Mouse (Mus musculus): ENCODE measurements around the gene Gcnt7.
A peak's percentile ranks its signal among the peaks of the same experiment; 100 is the strongest.

The Gcnt7 gene

DNA sequence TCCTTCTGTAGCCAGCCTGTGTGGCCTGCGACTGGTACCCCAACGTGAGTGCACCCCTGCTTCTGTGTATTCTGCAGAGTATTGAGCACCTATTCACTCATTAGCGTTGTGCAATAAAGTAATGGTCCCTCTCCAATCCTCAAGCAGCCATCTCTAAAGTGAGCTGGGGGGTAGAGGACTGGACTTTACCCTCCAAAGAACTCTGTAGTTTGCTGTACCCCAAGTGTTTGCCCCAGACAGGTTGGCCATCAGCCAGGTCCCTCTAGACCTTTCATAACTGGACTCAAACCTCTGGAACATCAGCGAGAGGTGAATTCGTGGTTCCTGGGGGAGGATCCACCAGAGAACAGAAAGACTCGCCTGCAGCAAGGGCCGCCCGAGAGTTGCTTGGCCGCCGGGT is 5.9 kb downstream of the Gcnt7 start:
- DNase-seq: no peak

DNA sequence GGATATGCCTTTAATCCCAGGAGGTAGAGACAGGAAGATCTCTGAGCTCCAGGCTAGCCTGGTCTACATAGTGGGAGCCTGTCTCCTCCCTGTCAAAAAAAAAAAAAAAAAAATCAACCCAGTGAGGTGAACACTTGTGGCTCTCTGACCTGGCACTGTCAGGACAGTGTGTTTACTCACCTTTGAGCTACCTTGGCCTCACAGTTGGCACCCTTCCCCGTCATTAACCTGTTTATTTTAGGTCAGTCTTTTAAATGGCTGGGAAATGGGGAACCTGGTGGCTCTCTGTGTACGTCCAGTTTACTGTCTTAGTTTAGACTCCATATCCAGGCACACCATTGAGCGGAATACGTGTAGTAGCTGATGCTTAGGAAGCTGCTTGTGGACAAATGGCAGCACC is 6.4 kb downstream of the Gcnt7 start:
- no peak for DNase-seq

DNA sequence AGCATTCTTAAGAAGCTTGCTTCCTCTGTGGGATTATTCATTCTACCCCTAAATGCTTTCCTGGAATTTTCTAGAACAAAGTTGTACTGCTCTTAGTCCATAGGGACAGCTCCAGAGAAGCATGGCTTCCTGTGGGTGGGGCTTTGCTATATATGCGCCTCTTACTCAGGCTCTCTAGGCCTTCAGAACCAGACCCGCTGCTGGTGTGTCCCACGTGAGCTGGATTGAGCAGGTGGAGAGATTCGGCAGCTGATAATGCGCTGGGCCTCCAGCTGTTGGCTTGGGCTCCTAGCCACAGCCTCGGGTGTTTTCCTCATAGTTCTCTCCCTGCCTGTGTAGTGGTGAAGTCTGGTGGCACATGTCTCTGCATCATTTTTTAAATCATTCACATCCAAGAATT is 7.8 kb downstream of the Gcnt7 start:
- DNase-seq: no peak

DNA sequence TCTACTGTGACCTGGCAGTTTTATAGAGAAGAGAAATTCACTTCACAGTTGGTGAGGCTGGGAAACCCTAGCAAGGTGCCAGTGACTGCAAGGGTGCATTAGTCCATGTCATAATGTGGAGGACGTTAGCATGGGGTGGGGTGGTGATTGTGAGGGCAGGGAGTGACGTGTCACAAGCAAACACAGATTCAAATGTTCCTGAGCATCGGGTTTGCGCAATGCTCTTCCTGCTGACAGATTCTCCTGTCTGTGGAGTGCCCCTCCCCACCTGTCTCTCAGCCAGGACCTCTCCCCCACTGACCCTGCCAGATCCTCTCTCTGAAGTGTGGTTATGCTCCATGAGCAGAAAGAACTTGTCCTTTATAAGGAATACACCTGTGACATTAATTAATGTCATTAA is 10.1 kb downstream of the Gcnt7 start:
- no peak for DNase-seq

DNA sequence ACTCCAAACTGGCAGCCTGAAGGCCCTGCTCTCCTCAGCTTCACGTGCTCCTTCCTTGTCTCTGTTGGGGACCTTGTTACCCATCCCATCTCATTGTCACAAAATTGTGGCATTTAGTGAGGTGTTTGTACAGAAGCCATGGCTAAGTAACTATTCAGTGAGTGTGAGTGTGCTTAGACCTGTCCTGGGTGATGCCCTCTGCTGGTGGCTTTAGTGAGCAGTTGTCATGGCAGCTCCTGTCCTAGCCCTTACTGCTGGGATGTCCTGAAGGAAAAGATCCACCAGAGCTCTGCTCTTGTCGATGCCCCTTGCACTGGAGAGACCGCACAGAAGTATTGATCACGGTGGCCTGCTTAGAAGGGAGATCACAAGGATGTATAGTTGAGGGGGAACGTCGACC is 11.1 kb downstream of the Gcnt7 start:
- DNase-seq: peak; percentile 29

DNA sequence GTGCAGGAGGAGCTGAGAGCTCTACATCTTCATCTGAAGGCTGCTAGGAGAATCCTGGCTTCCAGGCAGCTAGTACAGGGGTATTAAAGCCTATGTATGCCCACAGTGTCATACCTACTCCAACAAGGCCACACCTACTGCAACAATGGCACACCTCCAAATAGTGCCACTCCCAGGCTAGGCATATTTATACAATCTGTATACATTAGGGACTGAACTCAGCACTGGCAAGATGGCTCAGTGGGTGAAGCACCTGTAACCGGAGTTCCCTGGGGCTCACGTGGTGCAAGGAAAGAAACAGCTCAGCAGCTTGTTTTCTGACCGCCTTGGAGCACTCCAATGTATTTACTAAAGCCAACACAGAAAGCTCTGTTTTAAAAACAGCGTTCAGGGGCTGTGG is 12.8 kb downstream of the Gcnt7 start:
- no peak for DNase-seq

DNA sequence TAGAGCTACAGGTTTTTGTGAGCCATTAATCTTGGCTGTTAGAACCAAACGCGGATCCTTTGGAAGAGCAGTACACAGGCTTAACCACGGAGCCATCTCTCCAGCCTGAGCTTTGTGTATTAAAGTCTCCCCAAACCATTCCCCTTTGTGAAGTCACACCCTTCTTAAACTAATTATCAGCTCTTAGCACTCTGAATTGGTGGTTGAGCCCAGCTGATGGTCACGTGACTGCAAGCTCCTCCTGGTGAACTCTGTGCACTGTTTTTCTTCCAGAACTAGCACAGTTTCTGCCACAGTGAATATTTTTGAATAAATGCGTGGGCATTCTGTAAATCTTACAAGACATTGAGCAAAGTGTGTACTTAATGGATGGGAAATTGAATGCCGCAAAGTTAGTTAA is 17.2 kb downstream of the Gcnt7 start:
- no peak for DNase-seq

DNA sequence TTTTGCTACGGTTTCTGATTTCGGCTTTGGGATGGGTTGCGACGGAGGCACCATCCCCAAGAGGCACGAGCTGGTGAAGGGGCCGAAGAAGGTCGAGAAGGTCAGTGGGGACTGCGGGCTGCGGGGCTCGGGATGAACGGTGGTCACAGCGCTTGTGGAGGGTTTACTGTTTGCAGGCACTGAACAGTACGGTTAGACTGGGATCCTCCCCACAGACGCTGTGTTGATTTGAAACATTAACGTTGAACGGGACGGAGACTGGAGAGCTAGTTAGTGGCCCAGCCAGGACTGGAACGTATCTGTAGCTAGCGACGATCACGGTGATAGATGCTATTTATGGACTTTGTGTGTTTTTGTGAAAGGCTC is 17.8 kb downstream of the Gcnt7 start:
- no peak for DNase-seq

DNA sequence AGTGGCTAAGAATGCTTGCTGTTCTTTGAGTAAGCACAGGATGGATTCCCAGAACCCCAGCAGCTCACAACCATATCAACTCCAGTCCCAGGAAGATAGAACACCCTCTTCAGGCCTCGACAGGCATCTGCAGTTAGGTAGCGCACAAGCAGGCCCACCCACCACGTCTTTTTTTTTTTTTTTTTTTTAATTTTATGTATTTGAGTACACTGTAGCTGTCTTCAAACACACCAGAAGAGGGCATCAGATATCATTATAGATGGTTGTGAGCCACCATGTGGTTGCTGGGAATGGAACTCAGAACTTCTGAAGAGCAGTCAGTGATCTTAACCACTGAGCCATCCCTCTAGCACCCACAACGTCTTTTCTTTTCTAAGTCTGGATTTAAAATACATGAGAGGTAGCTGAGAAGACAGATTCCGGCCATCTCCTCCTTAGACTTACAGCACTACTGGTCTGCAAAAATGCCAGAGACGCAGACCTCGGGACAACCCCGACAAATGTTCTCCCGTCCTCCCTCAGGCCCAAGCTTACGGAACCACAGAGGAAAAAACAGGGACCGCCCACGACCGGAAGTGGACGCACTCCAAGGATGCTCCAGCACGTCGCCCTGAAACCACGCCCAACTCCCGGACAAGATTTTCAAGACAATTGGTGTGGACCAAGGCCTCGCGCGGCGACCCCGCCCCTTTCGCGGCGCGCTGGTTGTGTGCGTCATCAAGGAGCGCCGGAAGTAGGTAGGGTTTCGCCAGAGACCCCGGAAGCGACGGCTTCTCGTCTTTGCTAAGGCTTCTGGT is 18.4 kb downstream of the Gcnt7 start, which contains the start of gene Rtf2:
Gene Rtf2 (plus strand): TSS at position 714 of the 797 bp plus-strand sequence.
- peak; percentile 99 for DNase-seq

DNA sequence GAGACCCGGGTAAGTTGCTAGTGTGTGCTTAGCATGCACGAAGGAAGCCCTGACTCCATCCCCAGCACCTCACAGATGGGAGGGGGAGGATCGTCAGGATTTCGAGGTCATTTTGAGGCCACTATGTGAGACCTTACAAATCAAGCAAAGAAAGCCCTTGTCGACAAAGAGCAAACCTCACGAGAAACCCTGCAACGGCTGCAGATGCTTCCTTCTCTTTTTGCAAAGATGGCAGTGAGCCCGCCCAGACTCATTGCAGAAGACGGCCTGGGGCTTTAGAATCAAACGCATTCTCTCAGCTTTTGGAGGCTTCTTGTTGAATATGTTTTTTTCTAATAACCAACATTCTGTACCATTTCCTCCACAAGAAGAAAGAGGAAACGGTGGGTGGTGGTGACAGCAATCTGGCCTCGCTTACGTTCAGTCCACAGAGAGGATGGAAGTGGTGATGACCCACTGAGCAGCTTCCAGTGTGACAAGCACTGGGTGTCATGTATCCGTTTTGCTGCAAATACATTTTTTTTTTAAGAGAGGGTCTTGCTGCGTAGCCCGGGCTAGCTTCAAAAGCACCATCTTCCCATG is 20.9 kb downstream of the Gcnt7 start:
- DNase-seq: no peak

DNA sequence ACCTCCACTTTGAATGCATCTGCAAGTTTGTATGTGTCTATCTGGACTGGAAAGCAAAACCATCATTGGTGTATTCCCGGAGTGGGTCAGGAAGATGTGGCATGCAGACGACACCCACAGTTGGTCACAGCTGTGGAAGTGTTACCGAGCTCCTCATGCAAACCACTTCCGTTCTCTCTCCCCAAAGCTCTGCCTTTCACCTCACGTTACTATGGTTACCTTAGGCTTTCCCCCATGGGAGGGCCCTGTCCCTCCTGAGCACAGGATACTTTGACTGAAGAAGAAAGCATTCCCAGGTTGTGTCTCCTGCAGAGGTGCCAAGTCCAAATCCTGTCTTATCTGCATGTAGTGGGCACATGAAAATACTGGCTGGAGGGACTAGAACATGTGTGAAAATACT is 24.6 kb downstream of the Gcnt7 start:
- DNase-seq: no peak

DNA sequence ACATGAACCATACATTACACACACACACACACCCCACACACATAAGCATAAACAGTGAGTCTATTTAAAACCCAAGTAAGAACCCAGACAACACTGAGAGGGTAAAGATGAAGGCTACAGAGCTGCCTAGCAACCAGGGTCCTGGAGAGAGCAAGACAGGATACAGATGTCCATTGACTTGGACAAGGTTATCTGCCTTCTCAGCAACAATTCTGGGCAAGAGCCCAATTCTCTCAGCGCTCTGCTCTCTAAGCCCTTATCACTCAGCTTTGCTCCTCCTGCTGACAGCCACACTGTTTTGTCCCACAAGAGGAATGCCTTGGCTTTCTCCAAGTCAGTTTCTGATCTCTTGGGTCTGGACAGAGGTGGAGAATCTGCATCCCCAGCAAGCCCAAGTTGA is 27.8 kb downstream of the Gcnt7 start:
- DNase-seq: no peak

DNA sequence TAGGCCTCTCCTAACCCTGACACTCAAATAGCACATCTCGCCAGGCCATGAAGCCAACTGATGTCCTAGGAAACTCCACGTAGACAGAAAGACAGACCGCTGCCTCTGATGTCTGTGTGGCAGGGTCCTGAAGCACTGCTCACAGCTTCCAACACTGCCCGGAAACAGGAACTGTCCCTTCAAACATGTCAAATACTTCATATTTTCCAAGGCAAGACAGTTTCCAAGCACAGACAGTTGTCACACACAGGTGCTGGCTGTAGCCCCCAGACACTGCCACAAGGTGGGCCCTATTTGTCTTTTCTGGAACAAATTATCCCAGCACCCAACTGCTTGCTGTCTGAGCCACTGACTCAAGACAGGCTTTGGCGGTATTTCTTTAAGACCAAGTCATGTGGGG is 40.2 kb downstream of the Gcnt7 start:
- DNase-seq: no peak

DNA sequence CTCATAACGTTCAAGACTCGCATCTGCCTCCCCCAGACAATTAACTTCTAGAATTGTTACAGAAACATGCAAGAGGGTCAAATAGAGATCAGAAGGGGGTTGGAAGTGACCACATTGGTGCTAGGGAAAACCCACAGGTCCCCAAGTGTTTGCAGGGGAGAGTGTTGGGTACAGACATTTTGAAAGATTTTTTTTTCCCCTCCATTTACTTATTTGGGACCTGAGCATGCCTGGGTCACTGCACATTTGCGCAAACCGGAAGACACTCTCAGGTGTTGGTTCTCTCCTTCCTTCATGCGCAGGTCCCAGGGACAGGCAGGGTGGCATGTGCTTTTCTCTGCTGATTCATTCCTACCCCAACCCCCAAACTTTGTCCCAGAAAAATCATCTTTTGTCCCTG is 41.5 kb downstream of the Gcnt7 start:
- no peak for DNase-seq

DNA sequence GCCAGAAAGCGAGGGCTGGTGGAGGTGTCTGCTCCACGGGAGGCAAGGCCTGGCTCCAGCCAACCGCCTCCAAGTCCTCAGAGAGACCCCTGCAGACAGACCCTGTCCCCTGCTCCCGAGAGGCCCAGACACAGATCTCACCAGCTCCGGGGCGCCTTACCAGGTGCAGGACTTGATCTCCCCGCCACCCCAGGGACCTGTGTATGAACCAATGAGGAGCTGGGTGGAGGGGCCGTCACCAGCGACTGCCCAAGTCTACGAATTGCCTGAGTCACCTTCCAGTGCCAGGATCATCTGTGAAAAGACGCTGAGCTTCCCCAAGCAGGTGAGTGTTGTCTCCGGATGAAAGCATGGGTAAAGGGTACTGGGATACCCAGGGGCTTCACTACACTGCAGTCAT is 42.2 kb downstream of the Gcnt7 start:
- no peak for DNase-seq

DNA sequence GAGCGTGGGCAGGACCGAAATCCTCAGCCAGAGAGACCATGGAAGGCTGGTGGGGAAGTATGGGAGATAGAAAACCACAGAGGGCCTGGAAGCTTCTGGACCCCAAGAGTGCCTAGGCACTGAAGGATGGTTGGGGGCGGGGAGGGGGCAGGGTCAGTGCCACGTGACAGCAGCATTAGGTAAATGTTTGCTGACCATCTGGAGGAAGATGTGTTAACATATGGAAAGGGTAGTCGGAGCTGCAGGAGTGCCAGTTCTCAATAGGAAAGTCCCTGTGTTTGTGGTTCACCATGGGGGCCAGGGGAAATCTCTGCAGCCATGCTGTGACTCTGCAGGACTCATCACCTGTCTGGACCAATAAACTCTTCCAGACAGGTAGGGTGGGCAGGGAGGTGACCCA is 44.5 kb downstream of the Gcnt7 start:
- no peak for DNase-seq

DNA sequence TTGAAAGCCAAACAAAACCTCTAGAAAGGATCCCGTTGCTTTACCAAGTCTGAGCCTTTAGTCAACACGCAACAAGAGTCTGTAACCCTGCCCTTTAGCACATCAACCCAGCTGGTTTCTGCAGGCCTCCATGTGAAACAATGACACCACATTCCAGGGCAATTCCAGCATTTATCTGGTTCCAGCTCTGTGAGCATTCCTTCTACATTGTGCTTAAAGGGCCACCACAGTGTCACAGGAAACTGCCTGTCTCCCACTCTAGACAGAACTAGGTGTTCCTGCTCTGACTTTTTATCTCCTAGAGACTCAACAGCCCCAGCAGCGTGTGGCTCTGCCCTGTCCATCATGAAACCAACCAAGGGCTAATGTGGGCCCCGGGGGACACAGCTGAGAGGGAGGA is 45.1 kb downstream of the Gcnt7 start:
- DNase-seq: no peak

DNA sequence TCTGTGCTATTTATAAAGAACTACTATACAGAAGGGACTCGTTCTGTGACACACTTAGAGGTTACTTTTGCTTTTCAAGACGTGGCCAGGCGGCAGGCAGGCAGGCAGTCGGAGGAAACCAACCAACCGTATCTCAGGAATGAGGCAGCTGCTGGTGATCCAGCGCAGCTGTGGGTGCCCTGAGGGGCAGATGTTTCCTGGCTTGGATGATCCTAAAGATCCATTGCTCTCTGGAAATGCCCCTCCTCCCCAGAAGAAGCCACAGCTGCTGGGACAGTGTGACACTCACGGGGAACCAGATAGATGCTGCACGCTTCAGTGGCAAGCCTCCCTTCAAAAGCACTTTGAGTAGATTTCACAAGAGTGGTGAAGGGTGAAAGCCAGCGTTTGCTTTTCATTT is 45.9 kb downstream of the Gcnt7 start:
- DNase-seq: no peak

DNA sequence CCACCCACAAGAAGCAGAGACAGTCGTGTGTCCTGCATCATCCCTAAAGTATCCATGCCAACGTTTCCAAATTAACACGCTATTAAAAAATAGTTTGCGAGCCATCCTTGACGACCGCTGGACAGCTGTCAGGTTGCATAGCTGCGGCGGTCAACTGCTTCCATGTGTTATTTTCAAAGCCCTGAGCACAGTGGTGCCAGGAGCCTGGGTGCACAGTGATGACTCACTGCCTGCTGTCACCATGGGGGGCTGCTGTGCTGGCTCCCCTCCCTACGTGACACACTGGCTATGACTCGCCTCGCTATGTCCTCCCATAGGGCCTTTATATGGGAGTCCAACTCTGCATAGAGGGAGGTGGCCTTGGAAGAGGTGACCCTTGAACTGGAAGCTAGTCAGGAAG is 47.3 kb downstream of the Gcnt7 start:
- DNase-seq: no peak

DNA sequence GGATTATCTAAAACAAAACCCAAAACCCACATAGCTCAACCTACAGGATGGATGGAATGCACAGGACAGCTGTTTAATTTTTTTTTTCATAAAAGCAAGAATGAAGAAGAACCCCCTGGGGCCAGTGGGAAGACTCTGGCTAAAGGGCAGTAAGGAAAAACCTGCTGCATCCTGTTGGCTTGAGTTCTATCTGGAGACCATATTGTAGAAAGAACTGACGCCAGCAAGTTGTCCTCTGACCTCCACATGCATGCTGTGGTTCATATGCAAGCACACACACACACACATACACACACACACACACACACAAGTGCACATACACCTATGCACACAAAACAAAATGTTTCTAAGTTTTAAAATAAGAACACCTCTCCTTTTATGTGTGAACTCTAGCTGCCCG is 47.7 kb downstream of the Gcnt7 start:
- no peak for DNase-seq

DNA sequence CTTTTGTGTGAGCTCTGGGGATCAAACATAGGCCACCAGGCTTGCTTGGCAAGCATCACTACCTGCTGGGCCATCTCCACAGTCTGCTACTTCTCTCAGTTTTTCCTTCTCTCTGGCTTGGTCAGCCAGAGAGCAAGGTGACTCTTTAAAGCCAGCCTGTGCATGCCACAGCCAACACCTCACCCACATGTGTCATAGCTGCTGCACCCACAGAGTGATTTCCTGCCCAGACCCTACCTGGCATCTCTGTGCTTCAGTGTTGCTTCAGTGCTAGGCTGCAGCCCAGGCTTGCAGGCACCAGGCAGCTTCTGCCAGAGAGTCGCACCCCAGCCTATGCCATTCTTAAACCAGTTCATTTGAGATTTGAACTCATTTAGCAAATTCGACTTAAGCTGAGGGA is 50.9 kb downstream of the Gcnt7 start:
- DNase-seq: no peak

DNA sequence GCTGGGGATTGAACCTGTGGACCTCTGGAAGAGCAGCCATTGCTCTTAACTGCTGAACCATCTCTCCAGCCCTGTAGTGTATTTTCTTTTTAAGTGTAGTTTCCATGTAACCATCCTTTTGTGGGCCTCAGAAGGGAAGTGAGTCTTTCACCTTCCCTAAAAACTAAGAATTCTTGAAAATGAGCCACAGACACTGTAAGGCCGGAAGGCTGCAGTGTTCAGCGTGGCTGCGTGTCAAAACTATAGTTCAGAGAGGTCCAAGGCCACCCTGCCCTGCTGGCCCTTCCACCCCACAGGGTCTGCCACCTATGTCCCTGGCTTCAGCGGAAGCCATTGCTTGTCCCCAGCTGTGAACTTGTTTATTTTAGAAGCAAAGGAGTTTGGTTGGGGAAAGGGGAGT is 52.2 kb downstream of the Gcnt7 start:
- DNase-seq: no peak

DNA sequence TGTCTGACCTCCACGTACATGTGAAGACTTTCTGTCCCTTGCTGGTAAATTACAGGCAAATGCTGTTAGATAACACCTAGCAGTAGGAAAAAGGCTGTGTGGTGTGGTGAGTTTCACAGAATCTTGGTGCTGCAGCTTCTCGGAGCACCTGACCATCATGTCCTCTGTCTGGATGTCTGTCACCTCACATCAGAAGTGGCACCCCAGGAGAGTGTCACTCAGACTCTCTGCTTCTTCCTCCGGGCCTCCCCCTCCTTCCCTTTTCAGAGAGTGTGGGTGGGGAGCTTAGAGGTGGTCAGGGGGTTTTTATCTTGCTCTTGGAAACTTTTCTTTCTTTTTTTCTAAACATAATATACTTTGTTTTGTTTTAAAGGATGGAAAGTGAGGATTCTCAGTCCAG is 53.4 kb downstream of the Gcnt7 start:
- no peak for DNase-seq

DNA sequence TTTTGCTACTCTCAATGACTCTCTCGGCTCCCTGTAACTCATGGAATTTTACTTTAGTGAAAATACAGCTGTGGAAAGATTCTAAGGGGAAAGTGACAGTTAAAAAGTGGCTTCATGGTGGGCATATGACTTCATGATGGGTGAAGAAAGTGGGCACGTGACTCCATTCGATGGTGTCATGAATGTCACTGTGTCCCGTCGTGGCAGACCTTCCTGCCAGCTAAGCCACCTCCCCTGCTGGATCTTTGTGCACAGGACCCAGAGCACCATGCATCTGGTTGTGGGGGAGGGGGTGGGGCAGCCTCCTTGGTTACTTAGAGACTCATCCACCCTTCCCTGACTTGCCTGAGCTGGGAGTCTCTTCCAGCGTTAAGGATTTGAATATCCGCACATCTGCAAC is 54.2 kb downstream of the Gcnt7 start:
- DNase-seq: no peak

All from right cerebral cortex, postnatal 14 days (tissue).